Mouse (Mus musculus): Measurements from ENCODE around the gene Vmn1r205. TPM values are rescaled to one million over a fixed set of nuclear protein-coding genes. Genes with fewer than 3 reads are reported as not detected.

Gene Vmn1r205
- polyA plus RNA-seq (2014; fragmentation: Illumina TruSeq; extraction: RNeasy Lipid Tissue Mini Kit (QIAGEN cat#74804); ENCODE audit: low replicate concordance) = not detected

GRCm38 (mm10) chr13:22592900-22593299, at the start of gene Vmn1r205:
Gene Vmn1r205 (minus strand): TSS chr13:22593000.

GRCm38 (mm10) chr13:22624151-22624550, 31.4 kb upstream of the Vmn1r205 start, which contains the start of gene Vmn1r206:
Gene Vmn1r206 (minus strand): TSS chr13:22624251.

GRCm38 (mm10) chr13:22552898-22553297, 39.9 kb downstream of the Vmn1r205 start, which contains the start of gene Vmn1r204:
Gene Vmn1r204 (plus strand): TSS chr13:22553198.

Other genes starting within 250 kb of the Vmn1r205 start
- gene Vmn1r198, start 242.6 kb downstream of the Vmn1r205 start, polyA plus RNA-seq (2014; fragmentation: Illumina TruSeq; extraction: RNeasy Lipid Tissue Mini Kit (QIAGEN cat#74804); ENCODE audit: low replicate concordance) = not detected
- not detected for gene Vmn1r199, start 213.2 kb downstream of the Vmn1r205 start, polyA plus RNA-seq (2014; fragmentation: Illumina TruSeq; extraction: RNeasy Lipid Tissue Mini Kit (QIAGEN cat#74804); ENCODE audit: low replicate concordance)
- gene Vmn1r200, start 202.6 kb downstream of the Vmn1r205 start, polyA plus RNA-seq (2014; fragmentation: Illumina TruSeq; extraction: RNeasy Lipid Tissue Mini Kit (QIAGEN cat#74804); ENCODE audit: low replicate concordance) = not detected
- not detected for gene Vmn1r201, start 121.1 kb downstream of the Vmn1r205 start, polyA plus RNA-seq (2014; fragmentation: Illumina TruSeq; extraction: RNeasy Lipid Tissue Mini Kit (QIAGEN cat#74804); ENCODE audit: low replicate concordance)
- not detected for gene Vmn1r202, start 87.6 kb downstream of the Vmn1r205 start, polyA plus RNA-seq (2014; fragmentation: Illumina TruSeq; extraction: RNeasy Lipid Tissue Mini Kit (QIAGEN cat#74804); ENCODE audit: low replicate concordance)
- gene Vmn1r203, start 74.9 kb downstream of the Vmn1r205 start, polyA plus RNA-seq (2014; fragmentation: Illumina TruSeq; extraction: RNeasy Lipid Tissue Mini Kit (QIAGEN cat#74804); ENCODE audit: low replicate concordance) = not detected
- not detected for gene Vmn1r204, start 39.8 kb downstream of the Vmn1r205 start, polyA plus RNA-seq (2014; fragmentation: Illumina TruSeq; extraction: RNeasy Lipid Tissue Mini Kit (QIAGEN cat#74804); ENCODE audit: low replicate concordance)
- gene Vmn1r206, start 31.3 kb upstream of the Vmn1r205 start, polyA plus RNA-seq (2014; fragmentation: Illumina TruSeq; extraction: RNeasy Lipid Tissue Mini Kit (QIAGEN cat#74804); ENCODE audit: low replicate concordance) = not detected
- not detected for gene Vmn1r207-ps, start 136.6 kb upstream of the Vmn1r205 start, polyA plus RNA-seq (2014; fragmentation: Illumina TruSeq; extraction: RNeasy Lipid Tissue Mini Kit (QIAGEN cat#74804); ENCODE audit: low replicate concordance)
- not detected for gene Vmn1r208, start 184.4 kb upstream of the Vmn1r205 start, polyA plus RNA-seq (2014; fragmentation: Illumina TruSeq; extraction: RNeasy Lipid Tissue Mini Kit (QIAGEN cat#74804); ENCODE audit: low replicate concordance)
- gene Vmn1r209, start 216.7 kb upstream of the Vmn1r205 start, polyA plus RNA-seq (2014; fragmentation: Illumina TruSeq; extraction: RNeasy Lipid Tissue Mini Kit (QIAGEN cat#74804); ENCODE audit: low replicate concordance) = not detected
- not detected for gene Vmn1r210, start 238.3 kb upstream of the Vmn1r205 start, polyA plus RNA-seq (2014; fragmentation: Illumina TruSeq; extraction: RNeasy Lipid Tissue Mini Kit (QIAGEN cat#74804); ENCODE audit: low replicate concordance)